Mouse (Mus musculus) hindbrain, embryonic 11.5 days (tissue): ENCODE measurements around the gene Zdhhc5. TPM values are rescaled to one million over a fixed set of nuclear protein-coding genes. Genes with fewer than 3 reads are reported as not detected.

Source experiments
- microRNA counts: library from miRNA; unstranded; fragments of <30 nt; microRNA quantifications from one replicate; lab custom pipeline; 2015
- polyA plus RNA-seq: library from polyadenylated mRNA; unstranded; fragments of >200 nt; fragmentation: Nextera tagmentation; extraction: Ambion mirVana; gene quantifications from 2 replicates; pipeline ENCODE4 v1.2.1, GENCODE M21; 2014

Gene Zdhhc5
- polyA plus RNA-seq, 1 experiment from 2014 or later: 30.1 TPM

MicroRNA genes within 50 kb of the gene (microRNA counts, 519-probe panel; counts per million panel counts)
- 7,331 counts per million, percentile 97 among the panel's probes with 10 or more counts for microRNA mmu-miR-130a (lab: Ali Mortazavi, UCI)

Other genes starting within 250 kb of the Zdhhc5 start
- gene Tfpi, start 238.4 kb downstream of the Zdhhc5 start, polyA plus RNA-seq: 21.8 TPM in 2 replicates
- gene Ctnnd1, start 64.4 kb downstream of the Zdhhc5 start, polyA plus RNA-seq: 37.3 and 44.7 TPM in 2 replicates
- 0.20 and 0.27 TPM in 2 replicates for gene Btbd18, start 56.1 kb downstream of the Zdhhc5 start, polyA plus RNA-seq
- gene Selenoh, start 44.4 kb downstream of the Zdhhc5 start, polyA plus RNA-seq: 396 and 408 TPM in 2 replicates
- gene Gm28635, start 37.1 kb downstream of the Zdhhc5 start, polyA plus RNA-seq: not detected in 2 replicates
- 65.2 and 66.3 TPM in 2 replicates for gene Med19, start 36.8 kb downstream of the Zdhhc5 start, polyA plus RNA-seq
- gene Tmx2, start 36.0 kb downstream of the Zdhhc5 start, polyA plus RNA-seq: 185 and 190 TPM in 2 replicates
- 44.3 and 53.9 TPM in 2 replicates for gene Clp1, start 12.2 kb upstream of the Zdhhc5 start, polyA plus RNA-seq
- 13.7 and 16.4 TPM in 2 replicates for gene Ypel4, start 18.9 kb upstream of the Zdhhc5 start, polyA plus RNA-seq
- 7.1 TPM in 2 replicates for gene Gm19426, start 28.5 kb upstream of the Zdhhc5 start, polyA plus RNA-seq
- gene Serping1, start 60.3 kb upstream of the Zdhhc5 start, polyA plus RNA-seq: 38.0 and 46.1 TPM in 2 replicates
- 39.7 and 42.1 TPM in 2 replicates for gene Ube2l6, start 83.6 kb upstream of the Zdhhc5 start, polyA plus RNA-seq
- not detected in 2 replicates for gene Smtnl1, start 107.5 kb upstream of the Zdhhc5 start, polyA plus RNA-seq
- gene Timm10, start 111.8 kb upstream of the Zdhhc5 start, polyA plus RNA-seq: 43.1 and 44.2 TPM in 2 replicates
- gene Slc43a1, start 123.7 kb upstream of the Zdhhc5 start, polyA plus RNA-seq: 14.5 and 19.6 TPM in 2 replicates
- 1.9 and 2.8 TPM in 2 replicates for gene Rtn4rl2, start 171.5 kb upstream of the Zdhhc5 start, polyA plus RNA-seq
- gene Slc43a3, start 221.4 kb upstream of the Zdhhc5 start, polyA plus RNA-seq: 25.5 and 27.0 TPM in 2 replicates